Mouse (Mus musculus) right cerebral cortex, postnatal 4 days (tissue): Measurements from ENCODE around the gene Ifng.

Experiments
- DNase-seq: peaks from one replicate; pipeline ENCODE4 v3.0.0-alpha.2; 2022

The Ifng gene

GRCm38 (mm10) chr10:118480793-118481192 is 39.9 kb downstream of the Ifng start:
- DNase-seq, result no peak

DNA sequence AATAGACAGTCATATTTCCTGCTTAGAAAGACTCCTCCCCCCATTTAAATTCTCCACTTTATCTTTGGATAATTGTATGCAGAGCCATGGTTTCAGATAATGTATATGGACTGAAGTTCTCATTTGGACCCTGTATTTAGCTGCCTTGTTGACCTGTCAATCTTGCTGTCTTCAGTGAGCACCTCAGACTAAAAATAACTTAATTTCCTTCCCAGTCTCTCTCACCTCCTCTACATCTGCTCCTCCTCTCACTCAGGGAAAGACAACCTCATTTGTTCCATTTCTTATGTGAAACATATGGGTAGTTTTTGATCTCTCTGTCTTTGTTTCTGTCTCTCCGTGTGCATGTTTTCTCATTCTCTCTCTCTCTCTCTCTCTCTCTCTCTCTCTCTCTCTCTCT is 53.3 kb downstream of the Ifng start:
- DNase-seq, result no peak

- DNase-seq, result no peak
These were observed 54.5 kb downstream of the Ifng start for GRCm38 (mm10) chr10:118495362-118495761.
